Mouse (Mus musculus) granulocyte monocyte progenitor cell, adult 5-6 weeks (primary cell): ENCODE measurements around the gene C2cd5. TPM values are rescaled to one million over a fixed set of nuclear protein-coding genes. Genes with fewer than 3 reads are reported as not detected.
A peak's percentile ranks its signal among the peaks of the same experiment; 100 is the strongest.

ENCODE experiments used
- ATAC-seq: replicated peaks from 2 replicates; pipeline ENCODE4 v1.8.0; 2016; ENCODE audit warnings: mild to moderate bottlenecking, moderate TSS enrichment, inconsistent platforms; ENCODE audit not compliant: poor library complexity, severe bottlenecking
- total RNA-seq, 2 experiments: library from RNA; stranded (forward) in 1 of 2; stranded (reverse) in 1 of 2; fragments of 200-712, 200-1000 nt in 1 of 2; fragments of >200 nt in 1 of 2; fragmentation: Nextera tagmentation in 1 of 2; gene quantifications; 2 replicates each; pipeline ENCODE4 v1.2.3; 2014 to 2017

C2cd5 gene
- total RNA-seq, 2 experiments from 2014 or later = 51.8 to 105 TPM

- no peak for ATAC-seq
Observed at GRCm38 (mm10) chr6:143119325-143119724, 19.4 kb upstream of the C2cd5 start.

GRCm38 (mm10) chr6:143116779-143117178 lies 16.8 kb upstream of the C2cd5 start:
- ATAC-seq = no peak

- peak; percentile 16 for ATAC-seq
Observed at GRCm38 (mm10) chr6:143115505-143115904, 15.6 kb upstream of the C2cd5 start.

- ATAC-seq = peak; percentile 71
Observed at GRCm38 (mm10) chr6:143115011-143115445, 15.1 kb upstream of the C2cd5 start.

GRCm38 (mm10) chr6:143114556-143114955 lies 14.6 kb upstream of the C2cd5 start:
- ATAC-seq = peak; percentile 92

GRCm38 (mm10) chr6:143110371-143110770 lies 10.4 kb upstream of the C2cd5 start:
- no peak for ATAC-seq

GRCm38 (mm10) chr6:143109622-143110218 lies 9.8 kb upstream of the C2cd5 start:
- ATAC-seq = peak; percentile 50

GRCm38 (mm10) chr6:143108031-143108430 lies 8.1 kb upstream of the C2cd5 start:
- no peak for ATAC-seq

GRCm38 (mm10) chr6:143107611-143108010 lies 7.7 kb upstream of the C2cd5 start:
- ATAC-seq = no peak

GRCm38 (mm10) chr6:143105766-143106165 lies 5.8 kb upstream of the C2cd5 start:
- ATAC-seq = no peak

- no peak for ATAC-seq
Observed at GRCm38 (mm10) chr6:143103981-143104680, 4.2 kb upstream of the C2cd5 start.

GRCm38 (mm10) chr6:143100478-143101115 lies 656 bp upstream of the C2cd5 start:
- ATAC-seq = no peak

GRCm38 (mm10) chr6:143099281-143099680 lies 660 bp downstream of the C2cd5 start:
- peak; percentile 59 for ATAC-seq

GRCm38 (mm10) chr6:143095126-143095525 lies 4.8 kb downstream of the C2cd5 start:
- ATAC-seq = no peak

GRCm38 (mm10) chr6:143092856-143093255 lies 7.1 kb downstream of the C2cd5 start:
- no peak for ATAC-seq

GRCm38 (mm10) chr6:143091076-143091475 lies 8.9 kb downstream of the C2cd5 start:
- ATAC-seq = no peak

GRCm38 (mm10) chr6:143087332-143087731 lies 12.6 kb downstream of the C2cd5 start:
- ATAC-seq = peak; percentile 42

GRCm38 (mm10) chr6:143085898-143086297 lies 14.0 kb downstream of the C2cd5 start:
- peak; percentile 71 for ATAC-seq

GRCm38 (mm10) chr6:143084314-143085025 lies 15.5 kb downstream of the C2cd5 start:
- ATAC-seq = peak; percentile 72

GRCm38 (mm10) chr6:143081479-143082106 lies 18.3 kb downstream of the C2cd5 start:
- no peak for ATAC-seq
